Mouse (Mus musculus) left cerebral cortex, postnatal 14 days (tissue): ENCODE data around the gene Olfr1180. TPM values are rescaled to one million over a fixed set of nuclear protein-coding genes. Genes with fewer than 3 reads are reported as not detected.
"Not testable (repeated sequence)": the region's sequence is repeated elsewhere in the genome, so short reads cannot be mapped to it uniquely, and the experiment has no call there.

Experiments used
- DNase-seq, 2 experiments: peaks; one replicate each; pipeline ENCODE4 v3.0.0; 2021 to 2022; ENCODE audit warnings: low spot score in 2 of 2, mixed read lengths in 1 of 2
- intact Hi-C: fragments of 180-260 bp; cut with DNase I; formaldehyde crosslinking; loops from one replicate; pipeline ENCODE4 v1.15.1; 2025
- long read RNA-seq, 2 experiments: library from polyadenylated mRNA; stranded (forward); transcript quantifications; one replicate each; pipeline ENCODE4 v2.0.0; 2021
- total RNA-seq, 2 experiments: library from RNA; stranded (reverse); gene quantifications; 2 replicates each; pipeline ENCODE4 v1.2.3; 2021

The Olfr1180 gene
- not detected for total RNA-seq
- long read RNA-seq, experiment 1, result 0 reads
- long read RNA-seq, experiment 2, result 0 reads

- intact Hi-C loops, result no loop called here
These were observed at the start of gene Olfr1180 for GRCm38 (mm10) chr2:88419051-88419450. Olfr1180 (minus strand) TSS chr2:88419151.

GRCm38 (mm10) chr2:88454567-88454966 is 35.6 kb upstream of the Olfr1180 start, which contains the start of gene Olfr1183:
Olfr1183 (plus strand) TSS chr2:88454867.
- DNase-seq, intact Hi-C loops: not testable (repeated sequence)

More at GRCm38 (mm10) chr2:88419051-88419450, at the start of gene Olfr1180:
- DNase-seq, result no peak

GRCm38 (mm10) chr2:88449031-88449430 is 30.1 kb upstream of the Olfr1180 start, which contains the start of gene Gm13757:
Gm13757 (minus strand) TSS chr2:88449131.
- intact Hi-C loops, result no loop called here
- no peak for DNase-seq

- intact Hi-C loops, result no loop called here
- no peak for DNase-seq
These were observed 7.1 kb upstream of the Olfr1180 start, which contains the start of gene Olfr1181 for GRCm38 (mm10) chr2:88426071-88426470. Olfr1181 (minus strand) TSS chr2:88426171.

GRCm38 (mm10) chr2:88406353-88406752 is 12.6 kb downstream of the Olfr1180 start, which contains the start of gene Olfr1179:
Olfr1179 (minus strand) TSS chr2:88406453.
- DNase-seq, result no peak
- intact Hi-C loops, result no loop called here

- intact Hi-C loops, result no loop called here
- no peak for DNase-seq
These were observed 32.2 kb downstream of the Olfr1180 start, which contains the start of gene Olfr1178 for GRCm38 (mm10) chr2:88386762-88387161. Olfr1178 (plus strand) TSS chr2:88387062.

Other genes starting within 250 kb of the Olfr1180 start
- gene Olfr1168, start 237.3 kb downstream of the Olfr1180 start, total RNA-seq, result not detected
- not detected for gene Olfr1170, start 190.8 kb downstream of the Olfr1180 start, total RNA-seq
- not detected for gene Olfr1173, start 139.3 kb downstream of the Olfr1180 start, total RNA-seq
- not detected for gene Olfr1174-ps, start 104.0 kb downstream of the Olfr1180 start, total RNA-seq
- not detected for gene Olfr1175-ps, start 91.9 kb downstream of the Olfr1180 start, total RNA-seq
- not detected for gene Olfr1176, start 82.4 kb downstream of the Olfr1180 start, total RNA-seq
- gene Olfr1177-ps, start 72.7 kb downstream of the Olfr1180 start, total RNA-seq, result not detected
- gene Olfr1178, start 32.1 kb downstream of the Olfr1180 start, total RNA-seq, result not detected
- not detected for gene Olfr1179, start 12.7 kb downstream of the Olfr1180 start, total RNA-seq
- gene Olfr1181, start 7.0 kb upstream of the Olfr1180 start, total RNA-seq, result not detected
- not detected for gene Gm13757, start 30.0 kb upstream of the Olfr1180 start, total RNA-seq
- gene Olfr1183, start 35.7 kb upstream of the Olfr1180 start, total RNA-seq, result not detected
- gene Olfr1184, start 64.4 kb upstream of the Olfr1180 start, total RNA-seq, result not detected
- gene Olfr1185-ps1, start 74.2 kb upstream of the Olfr1180 start, total RNA-seq, result not detected
- gene Olfr1186, start 99.4 kb upstream of the Olfr1180 start, total RNA-seq, result not detected
- not detected for gene Olfr1188, start 137.8 kb upstream of the Olfr1180 start, total RNA-seq
- not detected for gene Olfr1189, start 167.3 kb upstream of the Olfr1180 start, total RNA-seq
- not detected for gene Olfr1191-ps1, start 221.4 kb upstream of the Olfr1180 start, total RNA-seq
- gene Olfr1192-ps1, start 229.4 kb upstream of the Olfr1180 start, total RNA-seq, result not detected